In the genomic region with DNA sequence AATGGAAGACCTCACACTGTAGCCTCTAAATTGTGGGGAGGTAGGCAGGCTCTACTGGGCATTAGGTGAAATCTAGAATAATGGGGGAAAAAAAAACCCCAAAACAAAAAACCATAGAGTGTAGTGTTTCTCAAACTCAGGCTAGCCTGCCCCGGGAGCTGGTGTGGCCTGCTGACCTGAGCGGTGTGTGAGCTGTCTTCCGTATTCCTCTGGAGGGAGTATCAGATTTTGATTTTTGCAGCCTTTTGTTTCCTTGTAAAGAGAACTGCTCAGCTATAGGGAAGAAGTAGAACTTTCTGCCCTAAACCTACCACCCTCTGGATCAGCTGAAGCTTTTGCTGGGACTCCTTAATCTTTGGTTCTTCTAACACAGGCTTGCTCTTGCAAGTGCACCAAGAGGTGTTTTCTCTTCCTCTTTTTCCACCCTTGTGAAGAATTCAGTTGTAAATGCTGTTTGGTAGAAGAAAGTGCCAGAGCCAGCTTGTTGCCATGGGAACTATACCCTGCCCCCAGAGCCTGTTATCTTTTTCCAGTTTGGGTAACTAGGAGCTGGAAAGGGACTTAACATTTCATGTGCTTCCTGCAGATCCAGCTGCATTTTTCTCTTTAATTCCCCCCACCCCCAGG, we compare ENCODE assay signal across 7 mouse cellular contexts. TPM values are rescaled to one million over a fixed set of nuclear protein-coding genes. Genes with fewer than 3 reads are reported as not detected.
DNase-seq lines count a peak whose midpoint lies in the region; ATAC-seq and TF ChIP-seq lines count a peak whose summit lies in the region.

No protein-coding gene starts in this region.

- H3K27me3 ChIP-seq in lung, embryonic 15.5 days, result no peaks in the 10 kb centered on the region
- H3K27me3 ChIP-seq in embryonic facial prominence, embryonic 14.5 days (replicated peaks; ENCODE audit: control insufficient read depth, insufficient read depth, low read length), result no peaks in the 10 kb centered on the region
- H3K27me3 ChIP-seq in midbrain, postnatal 0 days (ENCODE audit: insufficient read depth, low read length), result no peaks in the 10 kb centered on the region

- H3K4me2 ChIP-seq in lung, embryonic 15.5 days, result peak overlapping the region; percentile 71
- H3K4me2 ChIP-seq in embryonic facial prominence, embryonic 14.5 days (ENCODE audit: low read depth, low read length), result peak overlapping the region; percentile 26
- H3K4me2 ChIP-seq in midbrain, postnatal 0 days (ENCODE audit: low read depth, low read length, poor library complexity, severe bottlenecking), result 0 out of 2 replicates have a peak overlapping the region, but pooled peaks have one; percentile 4

- 26% methylated on average over 3 of the region's 3 CpGs for WGBS in lung, embryonic 15.5 days
- 22% methylated on average over 3 of the region's 3 CpGs for WGBS in lung, adult 2 months
- 55% methylated on average over 3 of the region's 3 CpGs for WGBS in embryonic facial prominence, embryonic 14.5 days
- WGBS in midbrain, postnatal 0 days, result 30% methylated on average over 3 of the region's 3 CpGs

- H3K4me3 ChIP-seq in lung, embryonic 15.5 days, result peak overlapping the region; percentile 9; the same call in 1 of the 2 replicates
- H3K4me3 ChIP-seq in lung, adult 2 months (replicated peaks; ENCODE audit: extremely low read depth, low read depth, low read length), result no peak overlapping the region
- H3K4me3 ChIP-seq in embryonic facial prominence, embryonic 14.5 days (ENCODE audit: low read depth, low read length), result no peak overlapping the region
- no peak overlapping the region for H3K4me3 ChIP-seq in midbrain, postnatal 0 days (ENCODE audit: low read depth, low read length)

- H3K27ac ChIP-seq in lung, embryonic 15.5 days, result peak overlapping the region; percentile 99
- peak overlapping the region; percentile 29; the same call in 1 of the 2 replicates for H3K27ac ChIP-seq in embryonic facial prominence, embryonic 14.5 days (replicated peaks; ENCODE audit: low read depth, low read length)
- peak overlapping the region; percentile 21; the same call in 1 of the 2 replicates for H3K27ac ChIP-seq in midbrain, postnatal 0 days (ENCODE audit: low read depth, low read length)

- peaks cover 29% of the 10 kb centered on the region for H3K36me3 ChIP-seq in lung, embryonic 15.5 days
- H3K36me3 ChIP-seq in embryonic facial prominence, embryonic 14.5 days (ENCODE audit: control insufficient read depth, insufficient read depth, low read length), result peaks cover 32% of the 10 kb centered on the region
- peaks cover 15% of the 10 kb centered on the region for H3K36me3 ChIP-seq in midbrain, postnatal 0 days (ENCODE audit: insufficient read depth, low read length)

- H3K9me3 ChIP-seq in lung, embryonic 15.5 days, result no peaks in the 10 kb centered on the region
- no peaks in the 10 kb centered on the region for H3K9me3 ChIP-seq in embryonic facial prominence, embryonic 14.5 days (ENCODE audit: control insufficient read depth, low read length)
- no peaks in the 10 kb centered on the region for H3K9me3 ChIP-seq in midbrain, postnatal 0 days (ENCODE audit: low read length)

- TF ChIP-seq POLR2A in lung, adult 2 months (IDR thresholded peaks at IDR 0.05; ENCODE audit: borderline replicate concordance, extremely low read depth, low read depth, low read length), result no peak

- no peak for ATAC-seq in lung, embryonic 15.5 days (ENCODE audit: borderline replicate concordance, extremely low read depth, low FRiP score, low TSS enrichment)
- ATAC-seq in embryonic facial prominence, embryonic 14.5 days (ENCODE audit: low read depth), result no peak
- ATAC-seq in midbrain, postnatal 0 days (ENCODE audit: low FRiP score), result no peak

- H3K4me1 ChIP-seq in lung, embryonic 15.5 days, result peaks cover 58% of the 10 kb centered on the region
- peaks cover 46% of the 10 kb centered on the region for H3K4me1 ChIP-seq in lung, adult 2 months (ENCODE audit: control insufficient read depth, insufficient read depth, low read length)
- H3K4me1 ChIP-seq in embryonic facial prominence, embryonic 14.5 days (ENCODE audit: control insufficient read depth, insufficient read depth, low read length), result peaks cover 40% of the 10 kb centered on the region
- H3K4me1 ChIP-seq in midbrain, postnatal 0 days (ENCODE audit: insufficient read depth, low read length), result peaks cover 18% of the 10 kb centered on the region

- no peak overlapping the region for H3K9ac ChIP-seq in lung, embryonic 15.5 days
- no peak overlapping the region for H3K9ac ChIP-seq in embryonic facial prominence, embryonic 14.5 days (ENCODE audit: low read depth, low read length)
- H3K9ac ChIP-seq in midbrain, postnatal 0 days (replicated peaks; ENCODE audit: low read length, poor library complexity, severe bottlenecking), result 0 out of 2 replicates have a peak overlapping the region, but pooled peaks have one; percentile 9

- TF ChIP-seq CTCF in lung, adult 2 months (IDR thresholded peaks at IDR 0.05; ENCODE audit: insufficient read depth, low read length), result no peak
- no peak for TF ChIP-seq CTCF in midbrain, postnatal 0 days (IDR thresholded peaks at IDR 0.05)

- no peak for DNase-seq in lung, adult 2 months
- peak; percentile 32 for DNase-seq in embryonic facial prominence, embryonic 14.5 days (ENCODE audit: low spot score)
- peak; percentile 60 for DNase-seq in layer of hippocampus, adult 8-10 months (ENCODE audit: low spot score in 2 of 2)
- DNase-seq in midbrain, postnatal 0 days (ENCODE audit: low spot score), result peak; percentile 15
- no peak for DNase-seq in gastrocnemius, adult 18-20 months (ENCODE audit: low spot score)
- no peak for DNase-seq in testis, postnatal 10 days (ENCODE audit: low spot score)

RNA-seq across cellular contexts. Expression of a gene that starts 11.4 kb away (rescaled TPM):
- 637 and 683 TPM in 2 replicates for polyA plus RNA-seq in lung, embryonic 15.5 days (2015; fragmentation: Nextera tagmentation; extraction: Ambion mirVana)
- polyA plus RNA-seq in lung, adult 2 months (2012; rRNA removed), result 133 and 219 TPM in 2 replicates
- 423 and 451 TPM in 2 replicates for polyA plus RNA-seq in embryonic facial prominence, embryonic 14.5 days (2014; fragmentation: Nextera tagmentation; extraction: Ambion mirVana)
- total RNA-seq in layer of hippocampus, adult 8-10 months (2022), result 100 to 1,000 TPM; 143 to 186 (median 163) TPM
- 182 and 224 TPM in 2 replicates for total RNA-seq in midbrain, postnatal 0 days (2014; rRNA removed)
- 314 and 331 TPM in 2 replicates for polyA plus RNA-seq in midbrain, postnatal 0 days (2015; fragmentation: Nextera tagmentation; extraction: Ambion mirVana)
- total RNA-seq in gastrocnemius, adult 18-20 months (2021), result 100 to 1,000 TPM; 579 to 626 TPM

RNA-seq across cellular contexts. Expression of a gene that starts 20.1 kb away (rescaled TPM):
- 0.37 and 0.40 TPM in 2 replicates for polyA plus RNA-seq in lung, embryonic 15.5 days (2015; fragmentation: Nextera tagmentation; extraction: Ambion mirVana)
- polyA plus RNA-seq in lung, adult 2 months (2012; rRNA removed), result 0.40 and 0.58 TPM in 2 replicates
- polyA plus RNA-seq in embryonic facial prominence, embryonic 14.5 days (2014; fragmentation: Nextera tagmentation; extraction: Ambion mirVana), result 0.18 and 0.43 TPM in 2 replicates
- under 1 TPM; 0.16 to 0.41 (median 0.32) TPM for total RNA-seq in layer of hippocampus, adult 8-10 months (2022)
- total RNA-seq in midbrain, postnatal 0 days (2014; rRNA removed), result 0.24 and 0.55 TPM in 2 replicates
- 0.17 and 0.22 TPM in 2 replicates for polyA plus RNA-seq in midbrain, postnatal 0 days (2015; fragmentation: Nextera tagmentation; extraction: Ambion mirVana)
- total RNA-seq in gastrocnemius, adult 18-20 months (2021), result under 1 TPM in 1 of 2 experiments, not detected in 1; 0.05 TPM

RNA-seq across cellular contexts. Expression of a gene that starts 31.4 kb away (rescaled TPM):
- 153 and 157 TPM in 2 replicates for polyA plus RNA-seq in lung, embryonic 15.5 days (2015; fragmentation: Nextera tagmentation; extraction: Ambion mirVana)
- polyA plus RNA-seq in lung, adult 2 months (2012; rRNA removed), result 91.9 and 95.2 TPM in 2 replicates
- polyA plus RNA-seq in embryonic facial prominence, embryonic 14.5 days (2014; fragmentation: Nextera tagmentation; extraction: Ambion mirVana), result 207 and 211 TPM in 2 replicates
- total RNA-seq in layer of hippocampus, adult 8-10 months (2022), result 100 to 1,000 TPM; 165 to 186 (median 173) TPM
- total RNA-seq in midbrain, postnatal 0 days (2014; rRNA removed), result 108 and 112 TPM in 2 replicates
- 93.2 and 133 TPM in 2 replicates for polyA plus RNA-seq in midbrain, postnatal 0 days (2015; fragmentation: Nextera tagmentation; extraction: Ambion mirVana)
- total RNA-seq in gastrocnemius, adult 18-20 months (2021), result 10 to 100 TPM; 93.9 to 95.4 TPM

RNA-seq across cellular contexts. Expression of a gene that starts 32.4 kb away (rescaled TPM):
- polyA plus RNA-seq in lung, embryonic 15.5 days (2015; fragmentation: Nextera tagmentation; extraction: Ambion mirVana), result 142 and 154 TPM in 2 replicates
- polyA plus RNA-seq in lung, adult 2 months (2012; rRNA removed), result 34.7 and 47.4 TPM in 2 replicates
- polyA plus RNA-seq in embryonic facial prominence, embryonic 14.5 days (2014; fragmentation: Nextera tagmentation; extraction: Ambion mirVana), result 144 TPM in 2 replicates
- 100 to 1,000 TPM in 1 of 4 experiments, 10 to 100 TPM in 3; 94.7 to 111 (median 99.1) TPM for total RNA-seq in layer of hippocampus, adult 8-10 months (2022)
- total RNA-seq in midbrain, postnatal 0 days (2014; rRNA removed), result 101 and 111 TPM in 2 replicates
- 230 and 246 TPM in 2 replicates for polyA plus RNA-seq in midbrain, postnatal 0 days (2015; fragmentation: Nextera tagmentation; extraction: Ambion mirVana)
- 10 to 100 TPM; 91.6 to 99.3 TPM for total RNA-seq in gastrocnemius, adult 18-20 months (2021)

Comparison
In these comparisons a context has a peak if more than half of its experiments do, and no peak if none do; other contexts are left out.
1. H3K27ac ChIP-seq: peak in every context shown above with its lines; median percentile 99 in lung, embryonic 15.5 days; 29 in embryonic facial prominence, embryonic 14.5 days; 21 in midbrain, postnatal 0 days.
2. H3K4me2 ChIP-seq: peak in every context shown above with its lines; median percentile 71 in lung, embryonic 15.5 days; 26 in embryonic facial prominence, embryonic 14.5 days; 4 in midbrain, postnatal 0 days.
3. DNase-seq: peak in embryonic facial prominence, embryonic 14.5 days (single experiment), layer of hippocampus, adult 8-10 months (2 of 2) and midbrain, postnatal 0 days (single experiment); none in lung, adult 2 months (single experiment), gastrocnemius, adult 18-20 months (single experiment) and testis, postnatal 10 days (single experiment).